Mouse (Mus musculus): ENCODE measurements around the gene Gap43.
"Not testable (repeated sequence)": the region's sequence is repeated elsewhere in the genome, so short reads cannot be mapped to it uniquely, and the experiment has no call there.

The Gap43 gene

GRCm38 (mm10) chr16:42294481-42294880 is 46.0 kb downstream of the Gap43 start:
- no peak for DNase-seq (ENCODE audit: low read depth, low spot score)

DNA sequence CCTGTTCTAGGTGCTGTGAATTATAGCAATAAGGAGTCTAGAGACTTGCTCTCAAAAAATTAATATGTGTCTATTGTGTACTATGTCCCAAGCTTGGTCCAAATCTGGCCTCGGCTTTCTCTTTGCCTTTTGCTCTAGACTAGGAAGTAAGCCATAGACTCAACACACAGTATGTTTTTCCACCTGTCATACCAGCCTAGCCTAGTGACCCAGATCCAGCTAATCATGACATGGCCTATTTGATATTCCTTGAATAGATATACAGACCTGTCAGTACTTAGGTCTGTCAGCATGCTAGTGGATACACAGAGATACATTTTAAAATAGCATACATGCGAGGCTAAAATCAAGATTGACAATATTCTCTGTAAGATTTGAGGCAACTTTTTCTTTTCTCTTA is 46.4 kb downstream of the Gap43 start:
- DNase-seq (ENCODE audit: low read depth, low spot score) = no peak

- no peak for DNase-seq (ENCODE audit: low read depth, low spot score)
Observed at GRCm38 (mm10) chr16:42291572-42291971, 48.9 kb downstream of the Gap43 start.

DNA sequence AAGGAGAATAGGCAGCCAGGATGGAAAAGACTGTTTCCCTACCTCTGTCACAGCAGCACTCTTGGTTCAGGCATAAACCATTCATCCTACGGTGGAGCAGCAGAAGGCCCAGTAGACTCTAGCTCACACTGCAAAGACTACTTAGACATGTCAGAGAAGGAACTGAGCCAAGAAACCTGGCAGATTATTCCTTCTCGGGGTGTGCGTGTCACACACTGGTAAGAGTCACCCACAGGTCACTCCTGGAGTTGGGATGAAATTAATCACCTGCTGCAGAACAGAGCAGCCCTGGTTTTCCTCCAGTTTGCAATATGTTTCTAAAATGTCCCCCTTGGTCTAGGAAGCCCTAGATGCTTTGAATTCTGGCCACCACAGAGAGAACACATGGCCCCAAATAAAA is 56.4 kb downstream of the Gap43 start:
- DNase-seq (ENCODE audit: low read depth, low spot score) = no peak

DNA sequence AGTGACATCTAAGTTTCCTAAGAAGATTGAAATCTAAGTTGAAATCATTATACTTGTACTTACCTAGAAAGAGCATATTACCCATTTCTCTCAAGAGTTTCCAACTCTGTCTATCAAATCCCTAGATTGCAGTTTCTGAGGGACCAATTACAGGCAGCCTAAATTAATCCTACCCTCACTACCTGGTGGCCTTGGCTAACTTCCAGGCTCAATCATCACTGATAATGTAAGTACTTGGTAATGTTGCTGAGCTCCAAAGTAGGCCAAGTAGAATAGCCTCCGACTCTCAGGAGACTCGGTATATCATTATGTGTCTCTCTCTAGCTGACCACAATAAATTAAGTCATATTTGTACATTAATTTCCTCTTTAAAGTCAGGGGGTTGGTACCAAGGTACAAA is 62.7 kb downstream of the Gap43 start:
- no peak for DNase-seq (ENCODE audit: low read depth, low spot score)

- DNase-seq (ENCODE audit: low read depth, low spot score) = no peak
Observed at GRCm38 (mm10) chr16:42277268-42277667, 63.2 kb downstream of the Gap43 start.

- peak; percentile 54 for DNase-seq (ENCODE audit: low read depth, low spot score)
Observed at GRCm38 (mm10) chr16:42276216-42277141, 64.0 kb downstream of the Gap43 start.

DNA sequence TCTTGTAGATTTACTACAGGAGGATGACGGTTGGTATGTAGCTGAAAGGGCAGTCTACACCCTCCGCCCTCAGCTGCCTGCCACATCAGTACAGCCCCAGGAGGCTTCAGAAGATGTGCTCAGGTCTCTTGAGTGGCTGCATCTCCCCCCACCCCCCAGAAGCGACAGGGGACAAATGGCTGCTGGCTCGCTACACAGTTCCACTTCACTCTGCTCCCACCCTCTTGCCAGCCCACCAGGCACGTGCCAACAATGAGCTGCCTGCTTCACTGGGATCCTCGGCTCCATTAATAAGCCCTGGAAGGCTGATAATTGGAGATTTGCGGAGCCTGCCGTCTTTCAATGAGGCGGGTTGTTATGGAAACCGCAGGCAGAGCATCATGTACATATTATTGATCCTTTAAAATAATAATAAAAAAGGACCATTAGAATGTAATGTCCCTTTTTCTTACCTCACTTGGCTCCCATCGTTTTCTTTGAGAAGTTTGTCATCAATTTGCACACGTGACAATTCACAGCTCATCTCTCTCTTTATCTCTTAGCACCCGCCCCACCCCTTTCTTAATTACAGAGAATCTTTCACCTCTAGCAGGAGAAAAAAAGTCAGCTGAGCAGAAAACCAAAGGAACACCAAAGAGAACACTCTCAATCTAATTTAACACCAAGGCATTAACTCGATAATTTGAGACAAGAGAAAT is 64.8 kb downstream of the Gap43 start:
- DNase-seq (ENCODE audit: low read depth, low spot score) = no peak

DNA sequence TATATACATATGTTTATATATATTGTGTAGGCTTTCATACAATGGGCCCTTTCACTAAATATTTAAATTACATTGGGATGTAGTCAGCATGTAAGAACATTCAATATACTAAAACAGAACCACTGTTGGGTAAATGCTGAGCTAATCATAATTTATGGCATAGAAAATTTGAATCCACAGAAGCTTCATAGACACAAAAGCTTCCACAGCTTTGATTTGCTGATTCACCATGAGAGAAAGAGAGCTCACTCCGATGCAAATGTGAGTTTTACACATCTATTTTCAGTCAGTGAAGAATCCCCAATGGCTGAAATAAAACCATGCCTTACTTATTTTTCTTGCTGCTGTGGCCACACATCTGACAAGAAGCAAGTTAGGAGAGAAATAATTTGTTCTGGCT is 69.2 kb downstream of the Gap43 start:
- DNase-seq (ENCODE audit: low read depth, low spot score) = no peak

- DNase-seq (ENCODE audit: low read depth, low spot score) = no peak
Observed at GRCm38 (mm10) chr16:42269587-42269967, 70.9 kb downstream of the Gap43 start.

- DNase-seq (ENCODE audit: low read depth, low spot score) = peak; percentile 76
Observed at GRCm38 (mm10) chr16:42268843-42269586, 71.4 kb downstream of the Gap43 start.

- DNase-seq (ENCODE audit: low read depth, low spot score) = no peak
Observed at GRCm38 (mm10) chr16:42265185-42265584, 75.3 kb downstream of the Gap43 start.

DNA sequence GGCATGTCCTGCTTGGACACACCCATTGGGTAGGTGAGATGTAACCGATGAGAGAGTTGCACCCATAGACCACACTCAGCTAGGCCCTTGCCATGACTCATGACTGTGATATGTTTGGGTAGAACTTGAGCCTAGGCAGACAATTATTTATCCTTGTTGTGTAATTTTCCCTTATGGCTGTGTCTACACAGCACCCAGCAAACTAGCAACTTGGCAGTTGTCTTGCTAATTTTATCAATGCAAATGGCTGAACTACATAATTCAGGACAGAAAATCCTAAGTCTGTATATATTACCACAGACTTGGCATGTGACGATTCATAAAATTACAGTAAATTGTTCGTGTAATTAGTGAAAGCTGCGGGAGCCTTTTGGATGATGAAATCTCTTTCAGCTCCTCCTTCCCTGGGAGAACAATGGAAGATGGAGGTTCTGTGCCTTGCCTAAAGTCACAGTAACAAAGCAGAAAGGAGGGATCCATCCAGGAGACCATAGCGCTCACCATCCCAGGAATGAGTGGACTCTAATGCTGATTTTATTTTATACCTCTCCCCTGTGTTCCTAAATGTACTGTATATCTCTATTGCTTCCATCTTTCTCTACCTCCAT is 77.4 kb downstream of the Gap43 start:
- DNase-seq (ENCODE audit: low read depth, low spot score) = no peak

- no peak for DNase-seq (ENCODE audit: low read depth, low spot score)
Observed at GRCm38 (mm10) chr16:42255693-42256092, 84.8 kb downstream of the Gap43 start.

DNA sequence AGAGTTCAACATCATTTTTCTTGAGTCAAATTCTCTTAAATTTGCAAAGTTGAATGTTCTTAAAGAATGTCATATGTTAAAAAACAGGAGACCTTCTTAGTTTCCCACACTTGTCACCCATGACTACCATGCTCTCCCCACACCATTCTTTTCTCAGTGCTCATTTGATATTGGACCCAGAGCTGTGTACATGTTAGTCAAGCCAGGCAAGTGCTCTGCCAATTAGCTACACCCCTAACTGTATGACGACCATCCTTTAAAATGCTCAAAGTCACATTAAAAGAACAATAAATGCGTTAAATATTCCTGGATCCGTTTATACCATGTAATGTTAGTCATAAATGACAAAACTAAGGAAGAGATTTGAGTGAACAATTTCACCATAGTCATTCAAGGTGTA is 85.2 kb downstream of the Gap43 start:
- no peak for DNase-seq (ENCODE audit: low read depth, low spot score)

GRCm38 (mm10) chr16:42252252-42252651 is 88.2 kb downstream of the Gap43 start:
- DNase-seq (ENCODE audit: low read depth, low spot score) = no peak

DNA sequence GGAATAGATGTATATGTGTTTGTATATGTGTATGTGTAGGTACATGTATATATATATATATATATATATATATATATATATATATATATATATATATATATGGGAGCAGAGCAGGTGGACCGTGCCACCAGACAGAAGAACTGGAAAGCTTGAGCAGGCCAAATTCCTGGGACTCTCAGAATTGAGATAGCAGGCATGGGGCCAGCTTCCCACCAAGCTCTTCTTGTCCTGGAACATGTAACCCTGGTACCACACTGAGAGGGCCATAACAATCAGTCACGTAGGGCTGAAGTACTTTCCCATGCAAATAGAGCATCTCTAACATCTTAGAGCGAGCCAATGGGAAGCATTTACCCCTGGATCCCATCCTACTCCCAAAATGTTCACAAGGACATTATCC is 96.3 kb downstream of the Gap43 start:
- not testable (repeated sequence) for DNase-seq (ENCODE audit: low read depth, low spot score)

GRCm38 (mm10) chr16:42231306-42231705 is 109.1 kb downstream of the Gap43 start:
- DNase-seq (ENCODE audit: low read depth, low spot score) = no peak

Data from WW6 (cell line).